Mouse (Mus musculus) heart, adult 18-20 months (tissue): ENCODE data around the gene Sardh. TPM values are rescaled to one million over a fixed set of nuclear protein-coding genes. Genes with fewer than 3 reads are reported as not detected.

Experiments
- DNase-seq, 2 experiments: peaks; one replicate each; pipeline ENCODE4 v3.0.0; 2021 to 2022; ENCODE audit warnings: mixed read lengths in 1 of 2
- total RNA-seq, 2 experiments: library from RNA; stranded (reverse); gene quantifications; 2 replicates each; pipeline ENCODE4 v1.2.3; 2021

Sardh gene
- total RNA-seq, 2 experiments from 2014 or later, result 7.1 TPM

DNA sequence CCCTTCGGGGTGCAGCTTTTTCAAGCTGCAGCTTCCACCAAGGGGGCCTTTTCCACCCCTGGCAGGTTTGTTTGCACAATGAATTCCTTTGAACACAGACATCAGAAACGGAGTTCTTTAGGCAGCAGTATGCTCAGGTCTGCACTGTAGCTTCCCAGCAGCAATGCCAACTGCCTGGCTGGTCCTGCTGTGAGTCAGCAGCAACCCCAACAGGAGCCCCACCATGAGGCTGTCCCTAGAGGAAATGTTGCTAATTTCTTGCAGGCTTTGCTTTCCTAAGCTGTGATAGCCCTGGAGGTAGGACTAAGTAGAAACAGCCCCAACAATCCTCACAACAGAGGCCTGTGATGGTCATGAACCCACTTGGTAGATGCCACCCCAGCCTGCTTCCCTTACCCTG is 81.1 kb downstream of the Sardh start:
- no peak for DNase-seq

DNA sequence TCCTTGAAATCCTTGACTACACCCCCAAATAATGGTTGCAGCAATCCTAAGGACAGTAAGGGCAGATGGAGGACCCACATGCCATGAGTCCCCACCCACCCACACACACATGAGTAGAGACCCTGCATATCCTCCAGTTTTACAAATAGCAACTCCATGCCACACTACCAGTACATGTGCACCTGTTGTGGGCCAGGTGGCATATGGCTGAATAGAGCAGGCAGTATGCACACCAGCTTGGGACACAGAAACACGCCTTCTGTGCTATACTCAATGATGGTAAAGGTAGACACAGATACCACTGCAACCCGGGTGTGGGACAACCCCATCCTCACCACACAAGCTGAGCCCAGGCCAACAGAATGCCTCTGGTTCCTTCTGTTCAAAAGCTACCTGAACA is 82.1 kb downstream of the Sardh start:
- DNase-seq, result no peak

DNA sequence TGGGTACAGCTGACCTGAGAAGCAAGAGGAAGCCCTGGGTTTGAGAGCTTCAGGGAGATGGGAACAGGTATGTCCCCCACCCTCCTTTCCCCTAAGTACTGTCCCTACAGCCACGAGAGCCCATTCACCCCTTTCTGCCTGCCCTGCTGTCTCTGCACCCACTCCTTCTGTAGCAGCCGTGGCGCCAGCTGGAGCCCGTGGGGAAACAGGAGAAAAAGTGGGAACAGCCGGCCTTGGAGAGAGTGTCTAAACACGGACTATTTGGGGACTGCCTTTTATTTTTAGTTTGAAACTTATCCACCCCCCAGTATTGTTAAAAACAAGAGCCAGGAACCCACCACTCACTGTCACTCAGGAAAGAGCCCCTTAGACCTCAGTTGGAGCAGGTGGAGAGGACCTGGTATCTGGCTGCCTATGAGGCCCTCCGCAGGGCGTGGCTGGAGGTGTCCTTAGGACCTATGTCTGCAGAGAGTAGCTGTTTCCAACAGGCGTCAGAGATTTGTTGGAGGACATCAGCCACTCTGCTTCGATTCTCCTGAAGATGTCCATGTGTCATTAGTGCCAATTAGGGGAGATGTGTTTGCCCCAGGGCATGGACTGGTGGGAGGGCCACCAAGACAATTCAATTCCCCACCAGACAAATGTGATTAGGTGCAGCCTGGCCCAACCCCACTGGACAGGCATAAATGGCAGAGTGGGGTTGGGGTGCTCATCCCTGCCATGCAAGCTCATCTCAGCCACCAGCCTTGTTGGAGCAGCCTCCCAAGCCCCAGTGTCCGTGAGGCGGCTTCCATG is 83.1 kb downstream of the Sardh start, which contains the start of gene Dbh:
Dbh (plus strand) TSS at position 438 of the 795 bp plus-strand sequence.
- DNase-seq, result no peak

DNA sequence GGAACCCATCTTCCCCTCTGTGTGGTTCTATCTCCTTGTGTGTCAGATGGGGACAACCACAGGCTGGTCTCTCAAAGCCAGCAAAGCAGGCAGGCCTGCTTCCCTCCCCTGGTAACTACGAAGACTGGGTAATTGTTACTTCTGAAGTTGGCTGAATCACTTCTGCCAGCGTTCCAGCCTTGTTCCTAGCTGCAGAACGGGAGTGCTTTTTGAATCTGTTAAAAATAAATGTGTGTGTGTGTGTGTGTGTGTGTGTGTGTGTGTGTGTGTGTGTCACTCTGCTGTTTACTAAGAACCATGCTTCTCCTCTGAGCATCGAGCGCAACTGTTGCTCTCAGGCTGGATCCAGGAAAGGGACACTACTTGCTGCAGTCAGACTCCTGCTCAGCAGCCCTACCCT is 84.3 kb downstream of the Sardh start:
- no peak for DNase-seq

DNA sequence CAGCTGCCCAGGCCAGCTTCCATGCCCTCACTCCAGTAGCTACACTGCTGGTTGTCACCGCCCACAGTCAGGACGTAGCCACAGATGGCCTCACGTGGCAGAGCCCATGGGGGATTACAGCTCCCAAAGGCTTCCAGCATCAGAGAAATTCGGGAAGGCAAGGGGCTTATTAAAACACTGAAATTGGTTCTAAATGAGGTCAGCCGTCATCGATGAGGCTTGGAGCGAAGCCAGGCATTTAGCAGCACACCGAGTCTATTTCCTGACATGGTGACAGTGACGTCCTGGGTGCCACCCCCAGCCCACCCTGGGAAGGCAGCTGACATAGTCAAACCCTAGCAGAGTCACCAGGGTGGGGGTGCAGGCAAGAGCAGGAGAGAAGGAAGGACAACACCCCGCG is 85.5 kb downstream of the Sardh start:
- no peak for DNase-seq

DNA sequence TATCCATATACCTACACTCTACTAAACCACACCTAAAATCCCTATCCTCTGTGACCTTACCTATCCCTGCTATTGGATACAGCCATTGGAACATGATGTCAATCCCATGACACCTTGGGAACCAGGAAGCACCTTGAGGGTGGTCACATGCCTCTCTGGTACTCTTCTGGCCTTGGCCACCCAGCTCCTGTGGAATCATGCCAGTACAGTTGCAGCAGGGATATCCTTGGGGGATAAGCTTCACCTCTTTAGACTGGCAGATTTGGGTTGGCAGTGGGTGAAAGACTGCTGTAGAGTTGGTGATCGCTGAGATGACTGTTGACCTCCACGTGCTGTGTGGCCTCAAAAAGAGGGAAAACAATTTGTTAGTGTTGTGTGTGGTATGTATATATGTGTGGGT is 86.6 kb downstream of the Sardh start:
- DNase-seq, result no peak

DNA sequence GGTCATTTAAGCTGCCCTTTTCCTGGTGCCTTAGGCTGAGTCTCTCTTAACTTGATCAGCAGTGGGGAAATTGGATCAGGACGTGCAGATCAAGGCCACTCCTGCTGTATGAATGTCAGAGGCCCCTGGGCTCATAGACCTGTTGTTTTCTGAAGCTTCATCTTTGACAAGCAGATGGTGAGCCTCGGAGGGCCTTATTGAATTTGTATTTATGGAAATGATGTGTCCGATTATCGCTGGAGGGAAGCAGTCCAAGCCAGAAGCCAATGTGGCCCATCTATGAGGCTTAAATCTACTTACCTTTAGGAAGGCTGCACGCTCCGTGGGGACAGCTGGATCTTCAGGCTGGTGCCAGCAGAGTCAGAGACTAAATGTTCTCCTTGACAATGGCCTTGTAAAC is 91.5 kb downstream of the Sardh start:
- no peak for DNase-seq

DNA sequence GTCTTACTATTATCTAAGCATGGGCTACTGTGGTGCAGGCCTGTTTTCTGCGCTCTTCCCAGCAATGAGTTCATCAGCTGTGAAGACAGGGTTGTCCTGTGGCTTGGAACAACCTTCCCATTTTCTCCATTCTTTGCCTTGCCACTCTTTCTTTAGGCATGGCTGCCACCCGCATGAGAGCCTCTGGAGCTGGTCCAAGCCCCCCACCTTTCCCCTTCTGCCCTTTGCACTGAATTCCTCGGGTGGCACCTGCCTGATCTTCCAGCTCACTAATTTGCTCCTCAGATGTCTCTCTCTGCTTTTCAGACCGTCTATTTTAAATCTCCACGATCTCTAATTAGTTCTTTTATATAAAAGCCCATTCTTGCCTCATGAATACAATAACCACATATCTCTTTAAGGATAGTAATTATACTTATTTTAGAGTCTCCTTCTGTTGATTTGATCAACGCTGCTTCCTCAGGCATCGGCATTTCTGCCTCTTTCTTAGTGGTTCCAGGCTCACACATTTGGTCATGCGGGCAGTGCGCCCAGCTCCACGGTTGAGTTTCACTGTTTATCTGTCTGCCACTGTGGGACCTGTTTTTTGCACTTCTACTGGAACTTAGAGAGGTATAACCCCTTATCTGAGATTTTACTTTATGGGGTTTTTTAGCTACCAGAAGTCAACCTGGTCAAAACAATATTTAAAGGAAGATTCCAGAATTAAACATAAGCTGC is 93.5 kb downstream of the Sardh start:
- DNase-seq, result no peak

DNA sequence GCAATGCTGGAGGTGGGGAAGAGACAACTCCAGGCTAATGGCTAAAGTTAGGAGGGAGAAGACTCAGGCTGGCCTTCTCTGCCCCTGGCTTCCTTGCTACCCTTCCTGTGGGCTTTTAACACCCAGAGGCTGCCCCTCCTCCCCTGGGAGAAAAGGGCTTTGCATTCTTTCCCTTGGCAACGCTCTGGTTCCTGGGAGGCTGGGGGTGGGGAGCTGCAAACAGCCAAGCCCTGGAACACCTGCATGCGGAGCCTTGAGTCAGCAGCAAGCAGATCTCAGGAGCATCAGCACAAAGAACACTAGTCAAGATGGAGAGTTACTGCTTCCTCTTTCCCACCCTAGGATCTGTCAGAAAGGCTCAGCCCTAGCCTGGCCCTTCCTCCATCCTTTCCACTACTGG is 98.7 kb downstream of the Sardh start:
- DNase-seq, result no peak

DNA sequence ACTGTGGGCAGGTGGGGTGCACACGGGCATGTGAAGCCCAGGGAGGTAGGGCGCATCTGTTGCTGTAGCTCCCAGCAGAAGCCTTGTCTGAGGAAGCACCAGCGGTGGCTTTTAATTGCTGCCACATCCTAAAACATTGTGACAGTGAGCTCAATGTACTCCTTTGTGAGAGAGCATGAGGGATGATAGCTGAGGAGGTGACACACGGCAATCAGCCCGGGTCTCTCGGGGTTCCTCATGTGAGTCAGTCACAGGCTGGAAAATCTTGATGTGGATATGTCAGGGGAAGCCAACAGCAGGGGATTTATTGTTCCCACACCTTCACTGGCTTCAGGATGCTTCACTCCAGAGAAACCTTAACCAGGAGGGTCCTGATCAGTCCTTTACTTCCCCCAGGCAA is 101.3 kb downstream of the Sardh start:
- DNase-seq, result no peak

DNA sequence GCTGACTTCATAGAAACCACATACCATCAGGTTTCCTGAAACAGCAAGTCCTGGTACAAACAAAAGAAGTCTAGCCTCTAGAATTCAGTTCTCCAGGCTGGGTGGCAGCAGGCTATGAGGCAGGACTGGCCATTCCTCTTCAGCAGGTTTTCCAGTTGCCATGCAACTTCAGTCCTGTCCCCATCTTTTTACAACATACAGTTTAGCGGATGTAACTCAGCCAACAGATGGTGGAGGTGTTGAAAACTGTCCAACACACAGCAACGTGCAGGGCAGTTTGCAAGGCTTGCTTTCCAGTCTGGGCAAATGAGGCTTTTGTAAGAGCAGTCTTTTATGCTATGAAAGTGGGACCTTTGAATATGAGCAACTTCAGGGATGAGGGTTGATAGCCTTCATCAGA is 103.2 kb downstream of the Sardh start:
- DNase-seq, result no peak

DNA sequence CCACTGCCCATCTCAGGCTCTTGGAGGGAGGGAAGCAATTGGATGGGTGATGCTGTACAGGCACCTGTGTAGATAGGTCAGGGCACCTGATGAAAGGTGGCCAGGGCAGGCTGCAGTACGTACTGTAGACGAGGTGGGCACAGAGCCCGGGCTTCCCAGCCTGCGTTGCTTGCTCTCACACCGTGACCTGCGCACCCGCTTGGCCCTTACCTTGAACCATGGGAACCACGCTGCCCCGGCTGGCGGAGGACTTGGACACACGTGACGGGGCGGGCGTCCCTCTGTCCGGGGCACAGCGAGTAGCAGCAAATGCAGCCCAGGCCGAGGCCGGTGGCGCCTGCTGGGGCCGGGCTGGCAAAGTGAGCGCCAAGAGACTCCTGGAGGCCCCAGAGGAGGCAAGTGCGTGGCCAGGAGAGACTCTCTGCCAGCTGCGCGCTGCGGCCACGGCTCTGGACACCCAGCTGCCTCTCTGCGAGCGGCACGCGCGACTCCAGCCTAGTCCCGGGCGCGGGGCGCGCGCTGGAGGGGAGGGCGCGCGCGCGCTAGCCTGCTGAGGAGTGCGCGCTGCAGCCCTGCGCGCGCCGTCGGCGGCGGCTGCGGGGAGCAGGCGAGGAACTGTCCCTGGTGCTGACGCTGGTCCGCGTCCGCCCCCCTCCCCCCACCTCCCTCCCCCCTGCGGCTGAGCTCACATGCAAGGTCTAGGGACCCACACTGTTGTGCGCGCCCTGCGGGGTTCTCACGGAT is 106.0 kb downstream of the Sardh start, which contains the start of gene Fam163b:
Fam163b (minus strand) TSS at position 542 of the 744 bp plus-strand sequence.
- peak; percentile 12 to 16 for DNase-seq

Other genes with a start within 250 kb of the Sardh start
- gene Cacfd1, start 238.4 kb downstream of the Sardh start, total RNA-seq, result 10 to 100 TPM; 45.6 to 48.8 TPM
- under 1 TPM; 0.17 to 0.31 TPM for gene Slc2a6, start 220.3 kb downstream of the Sardh start, total RNA-seq
- gene Mymk, start 176.2 kb downstream of the Sardh start, total RNA-seq, result not detected
- gene Adamtsl2, start 169.0 kb downstream of the Sardh start, total RNA-seq, result 10 to 100 TPM in 1 of 2 experiments, 1 to 10 TPM in 1; 4.5 to 10.1 TPM
- gene Fam163b, start 105.8 kb downstream of the Sardh start, total RNA-seq, result under 1 TPM; 0.37 to 0.39 TPM
- 1 to 10 TPM; 1.6 to 1.7 TPM for gene Dbh, start 83.1 kb downstream of the Sardh start, total RNA-seq
- gene Vav2, start 178.7 kb upstream of the Sardh start, total RNA-seq, result 10 to 100 TPM; 10.2 to 13.1 TPM
- gene Brd3os, start 194.0 kb upstream of the Sardh start, total RNA-seq, result 1 to 10 TPM; 1.4 to 1.8 TPM